Mouse (Mus musculus): Measurements from ENCODE around the gene Hcn2.
A peak's percentile ranks its signal among the peaks of the same experiment; 100 is the strongest.

The Hcn2 gene

GRCm38 (mm10) chr10:79716254-79716987 is at the start of gene Hcn2:
Hcn2 (plus strand) TSS chr10:79716634.
- no peak for DNase-seq (ENCODE audit: low spot score)

GRCm38 (mm10) chr10:79668076-79668475 is 48.4 kb upstream of the Hcn2 start:
- no peak for DNase-seq (ENCODE audit: low spot score)

GRCm38 (mm10) chr10:79668771-79669575 is 47.5 kb upstream of the Hcn2 start, which contains the start of gene Tpgs1:
Tpgs1 (plus strand) TSS chr10:79669369.
- DNase-seq (ENCODE audit: low spot score): peak; percentile 62

- DNase-seq (ENCODE audit: low spot score): no peak
Observed at GRCm38 (mm10) chr10:79669576-79670057, 46.8 kb upstream of the Hcn2 start.

GRCm38 (mm10) chr10:79670071-79670888 is 46.2 kb upstream of the Hcn2 start:
- no peak for DNase-seq (ENCODE audit: low spot score)

GRCm38 (mm10) chr10:79671396-79672087 is 44.9 kb upstream of the Hcn2 start:
- DNase-seq (ENCODE audit: low spot score): no peak

GRCm38 (mm10) chr10:79672088-79672455 is 44.4 kb upstream of the Hcn2 start:
- no peak for DNase-seq (ENCODE audit: low spot score)

GRCm38 (mm10) chr10:79673054-79673453 is 43.4 kb upstream of the Hcn2 start:
- no peak for DNase-seq (ENCODE audit: low spot score)

GRCm38 (mm10) chr10:79675346-79676035 is 40.9 kb upstream of the Hcn2 start:
- DNase-seq (ENCODE audit: low spot score): no peak

- no peak for DNase-seq (ENCODE audit: low spot score)
Observed at GRCm38 (mm10) chr10:79680606-79681495, 35.6 kb upstream of the Hcn2 start.

GRCm38 (mm10) chr10:79681591-79682245 is 34.7 kb upstream of the Hcn2 start, which contains the start of gene Cdc34:
Cdc34 (plus strand) TSS chr10:79682195.
- DNase-seq (ENCODE audit: low spot score): peak; percentile 96

- DNase-seq (ENCODE audit: low spot score): no peak
Observed at GRCm38 (mm10) chr10:79682551-79682915, 33.9 kb upstream of the Hcn2 start.

GRCm38 (mm10) chr10:79682916-79683582 is 33.4 kb upstream of the Hcn2 start:
- DNase-seq (ENCODE audit: low spot score): no peak

- no peak for DNase-seq (ENCODE audit: low spot score)
Observed at GRCm38 (mm10) chr10:79683726-79684640, 32.5 kb upstream of the Hcn2 start.

- DNase-seq (ENCODE audit: low spot score): no peak
Observed at GRCm38 (mm10) chr10:79684770-79685600, 31.4 kb upstream of the Hcn2 start.

GRCm38 (mm10) chr10:79686219-79686618 is 30.2 kb upstream of the Hcn2 start:
- no peak for DNase-seq (ENCODE audit: low spot score)

GRCm38 (mm10) chr10:79686691-79687090 is 29.7 kb upstream of the Hcn2 start:
- DNase-seq (ENCODE audit: low spot score): no peak
